Mouse (Mus musculus) ES-E14 (cell line): ENCODE measurements at regions not wholly inside any gene's neighbourhood (a gene's known extent, or its start where the extent isn't known, plus 50 kb on each side); places are given as distances from the start of the nearest gene placed in this dataset.

Source experiments
- DNase-seq: peaks from one replicate; pipeline ENCODE4 v3.0.0-alpha.2; 2013; ENCODE audit warnings: low read depth, low spot score
- H3K27ac ChIP-seq: 2 replicates; pipeline ENCODE4 v1.5.1; 2012; ENCODE audit warnings: low read depth, mild to moderate bottlenecking, low read length, moderate library complexity, mixed read lengths; ENCODE audit not compliant: poor library complexity, insufficient read depth, severe bottlenecking
- H3K36me3 ChIP-seq: 2 replicates; pipeline ENCODE4 v1.6.1; 2012; ENCODE audit warnings: mild to moderate bottlenecking, low read length, moderate library complexity, mixed read lengths; ENCODE audit not compliant: control insufficient read depth, poor library complexity, insufficient read depth, severe bottlenecking
- H3K4me1 ChIP-seq, 2 experiments: fragments of 150-350 bp in 1 of 2; sonication (generic) in 1 of 2; 2 replicates each; pipeline ENCODE4 v1.6.1; 2012; ENCODE audit warnings: low read length in 2 of 2, mild to moderate bottlenecking in 1 of 2, mixed read lengths in 1 of 2; ENCODE audit not compliant: control insufficient read depth in 2 of 2, insufficient read depth in 2 of 2, poor library complexity in 1 of 2
- H3K4me3 ChIP-seq, 2 experiments: fragments of 150-350 bp in 1 of 2; sonication (generic) in 1 of 2; 2 replicates each; pipeline ENCODE4 v1.5.1; 2012; ENCODE audit warnings: low read length in 2 of 2, low read depth in 1 of 2, mild to moderate bottlenecking in 1 of 2, mixed read lengths in 1 of 2; ENCODE audit not compliant: insufficient read depth in 1 of 2, poor library complexity in 1 of 2, severe bottlenecking in 1 of 2
- H3K9ac ChIP-seq: 2 replicates; pipeline ENCODE4 v1.6.1; 2012; ENCODE audit warnings: low read depth, mild to moderate bottlenecking, low read length, mixed read lengths; ENCODE audit not compliant: poor library complexity, insufficient read depth, severe bottlenecking
- H3K9me3 ChIP-seq: fragments of 150-350 bp; sonication (generic); 2 replicates; pipeline ENCODE4 v1.6.1; 2012; ENCODE audit warnings: low read depth, mild to moderate bottlenecking, low read length; ENCODE audit not compliant: control insufficient read depth, insufficient read depth
- CHD2 ChIP-seq: IDR thresholded peaks from 2 replicates; pipeline ENCODE4 v1.6.1; 2014; ENCODE audit warnings: mild to moderate bottlenecking, low read depth, low read length, inconsistent platforms
- HCFC1 ChIP-seq: IDR thresholded peaks from 2 replicates; pipeline ENCODE4 v1.6.1; 2012; ENCODE audit warnings: low read length, inconsistent platforms, borderline replicate concordance; ENCODE audit not compliant: insufficient read depth
- MAFK ChIP-seq: IDR thresholded peaks from 2 replicates; pipeline ENCODE4 v1.6.1; 2014; ENCODE audit warnings: mild to moderate bottlenecking, low read depth, low read length, inconsistent platforms; ENCODE audit not compliant: insufficient read depth
- ZC3H11A ChIP-seq: IDR thresholded peaks from 2 replicates; pipeline ENCODE4 v1.6.1; 2012; ENCODE audit warnings: low read depth, mild to moderate bottlenecking, inconsistent platforms, low read length, borderline replicate concordance
- ZNF384 ChIP-seq: IDR thresholded peaks from 2 replicates; pipeline ENCODE4 v1.6.1; 2012; ENCODE audit warnings: low read depth, low read length, inconsistent platforms
- in situ Hi-C, 2 experiments: fragments of 600-800 bp; cut with MboI; formaldehyde crosslinking; loops; one replicate each; pipeline ENCODE4 v1.15.1; 2025; ENCODE audit warnings: low sequenced_read_pairs in 2 of 2, inconsistent platforms in 1 of 2; ENCODE audit not compliant: unreplicated experiment in 2 of 2

GRCm38 (mm10) chr15:6225227-6225626, 74.4 kb upstream of the Dab2 start:
- TF ChIP-seq CHD2 (no peak), HCFC1 (no peak), MAFK (no peak), ZC3H11A (no peak), ZNF384 (no peak)
- Histone ChIP-seq H3K4me1 (no peaks in the 10 kb centered on the region), H3K9ac (no peak overlapping the region), H3K9me3 (no peaks in the 10 kb centered on the region), H3K4me3 (no peak overlapping the region), H3K27ac (no peak overlapping the region), H3K36me3 (no peaks in the 10 kb centered on the region)
- no peak for DNase-seq
- in situ Hi-C loops = no loop called here

- no peak for DNase-seq
- no peaks in the 10 kb centered on the region for H3K36me3 ChIP-seq
- no peak overlapping the region for H3K27ac ChIP-seq
- no peak for TF ChIP-seq MAFK
- TF ChIP-seq CHD2 = no peak
- TF ChIP-seq ZNF384 = no peak
- TF ChIP-seq HCFC1 = no peak
- TF ChIP-seq ZC3H11A = no peak
- in situ Hi-C loops = no loop called here
- H3K9ac ChIP-seq = no peak overlapping the region
- no peaks in the 10 kb centered on the region for H3K4me1 ChIP-seq
- no peak overlapping the region for H3K4me3 ChIP-seq
- no peaks in the 10 kb centered on the region for H3K9me3 ChIP-seq
Measured at GRCm38 (mm10) chr15:6230618-6231017, 69.0 kb upstream of the Dab2 start.

DNA sequence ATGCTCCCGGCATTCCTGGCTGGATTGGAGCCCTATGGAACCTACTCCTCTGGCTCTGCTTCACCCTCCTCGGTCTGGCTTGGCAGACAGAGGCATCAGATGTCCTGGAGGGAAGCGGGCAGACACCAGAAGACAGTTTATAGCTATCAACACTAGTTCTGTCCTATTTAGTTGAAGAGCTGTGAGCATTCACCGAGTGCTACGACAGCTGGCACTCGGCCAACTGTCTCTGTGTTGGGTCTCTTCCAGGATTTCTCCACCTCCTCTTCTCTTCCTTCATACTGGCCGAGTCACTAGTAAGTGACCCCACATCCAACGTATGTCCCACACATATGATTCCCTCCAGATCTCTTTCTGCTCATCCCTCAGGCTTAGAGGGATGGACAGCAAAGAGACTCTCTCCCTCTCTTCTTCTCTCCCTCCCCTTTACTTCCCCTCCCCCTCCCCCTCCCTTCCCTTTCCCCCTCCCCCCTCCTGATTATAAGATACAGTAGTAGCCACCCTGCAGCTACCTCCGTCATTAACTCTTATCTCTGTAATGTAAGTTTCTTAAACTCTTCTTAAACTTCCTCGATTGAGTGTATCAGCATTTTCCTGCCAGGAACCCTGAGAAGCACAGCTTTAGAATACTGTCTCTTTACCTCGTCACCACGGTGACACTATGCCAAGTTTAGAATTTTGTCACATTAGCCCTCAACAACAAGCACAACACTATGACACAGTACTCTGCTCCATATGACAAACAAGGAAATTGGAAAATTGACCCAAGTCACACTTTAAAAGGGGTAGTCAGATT, 68.1 kb upstream of the Dab2 start:
- Histone ChIP-seq H3K36me3 (no peaks in the 10 kb centered on the region), H3K9ac (no peak overlapping the region), H3K9me3 (no peaks in the 10 kb centered on the region), H3K4me1 (no peaks in the 10 kb centered on the region), H3K4me3 (no peak overlapping the region), H3K27ac (no peak overlapping the region)
- no peak for TF ChIP-seq HCFC1
- no peak for TF ChIP-seq ZC3H11A
- no peak for TF ChIP-seq MAFK
- TF ChIP-seq CHD2 = no peak
- in situ Hi-C loops = no loop called here
- DNase-seq = no peak

- in situ Hi-C loops = no loop called here
- no peak for DNase-seq
- no peaks in the 10 kb centered on the region for H3K9me3 ChIP-seq
- TF ChIP-seq ZNF384 (no peak), CHD2 (no peak), MAFK (no peak), ZC3H11A (no peak), HCFC1 (no peak)
- H3K27ac ChIP-seq = no peak overlapping the region
- no peaks in the 10 kb centered on the region for H3K36me3 ChIP-seq
- no peak overlapping the region for H3K4me3 ChIP-seq
- no peaks in the 10 kb centered on the region for H3K4me1 ChIP-seq
- no peak overlapping the region for H3K9ac ChIP-seq
Measured at GRCm38 (mm10) chr15:6233621-6234020, 66.0 kb upstream of the Dab2 start.

- no peak overlapping the region for H3K27ac ChIP-seq
- in situ Hi-C loops = no loop called here
- H3K4me3 ChIP-seq = no peak overlapping the region
- no peaks in the 10 kb centered on the region for H3K36me3 ChIP-seq
- no peak for TF ChIP-seq CHD2
- no peak for TF ChIP-seq MAFK
- TF ChIP-seq ZC3H11A = no peak
- no peak for TF ChIP-seq ZNF384
- no peak for TF ChIP-seq HCFC1
- no peaks in the 10 kb centered on the region for H3K9me3 ChIP-seq
- no peak for DNase-seq
- no peaks in the 10 kb centered on the region for H3K4me1 ChIP-seq
- H3K9ac ChIP-seq = no peak overlapping the region
Measured at GRCm38 (mm10) chr15:6236583-6236982, 63.0 kb upstream of the Dab2 start.
